Mouse (Mus musculus) heart, postnatal 25 days (tissue): ENCODE measurements around the gene Gm45783. TPM values are rescaled to one million over a fixed set of nuclear protein-coding genes. Genes with fewer than 3 reads are reported as not detected.
"Not testable (repeated sequence)": the region's sequence is repeated elsewhere in the genome, so short reads cannot be mapped to it uniquely, and the experiment has no call there.

Source experiments
- DNase-seq: peaks from one replicate; pipeline ENCODE4 v3.0.0; 2022; ENCODE audit warnings: low spot score
- intact Hi-C: fragments of 180-260 bp; cut with DNase I; formaldehyde crosslinking; loops from one replicate; pipeline ENCODE4 v1.15.1; 2025
- microRNA-seq: library from miRNA; unstranded; fragments of <30 nt; microRNA quantifications from one replicate; pipeline ENCODE4 v1.2.0, GENCODE M21; 2022
- total RNA-seq, 2 experiments: library from RNA; stranded (reverse); gene quantifications; 2 replicates each; pipeline ENCODE4 v1.2.3; 2021

The Gm45783 gene
- total RNA-seq = not detected

GRCm38 (mm10) chr7:7374431-7374830 is at the start of gene Gm45783:
Gene Gm45783 (minus strand): TSS chr7:7374573.
- intact Hi-C loops, DNase-seq: not testable (repeated sequence)

GRCm38 (mm10) chr7:7399603-7400002 is 25.2 kb upstream of the Gm45783 start, which contains the start of gene Vmn2r31:
Gene Vmn2r31 (minus strand): TSS chr7:7399703.
- intact Hi-C loops, DNase-seq: not testable (repeated sequence)

GRCm38 (mm10) chr7:7337509-7337908 is 36.9 kb downstream of the Gm45783 start, which contains the start of gene Vmn2r30:
Gene Vmn2r30 (minus strand): TSS chr7:7337609.
- intact Hi-C loops = not testable (repeated sequence)

GRCm38 (mm10) chr7:7295595-7295994 is 78.8 kb downstream of the Gm45783 start:
- DNase-seq = no peak
- intact Hi-C loops = loop anchor here (10.0 kb wide), 2 partner anchors 171 to 1011 kb away; partner anchors contain the start of genes Zfp667 and Zfp954

More at GRCm38 (mm10) chr7:7337509-7337908, 36.9 kb downstream of the Gm45783 start, which contains the start of gene Vmn2r30:
- DNase-seq = not testable (repeated sequence)

Small RNA genes within 50 kb of the gene (microRNA-seq; reads per million reads assigned to microRNA genes)
- 4.7 reads per million, percentile 12 among the genes with 10 or more reads in this experiment for gene Mir5620

Other genes starting within 250 kb of the Gm45783 start
- under 1 TPM; 0.18 to 0.39 TPM for gene Zfp773, start 237.8 kb downstream of the Gm45783 start, total RNA-seq
- gene Zfp418, start 203.2 kb downstream of the Gm45783 start, total RNA-seq = 1 to 10 TPM; 1.7 to 2.1 TPM
- gene Zfp772, start 164.6 kb downstream of the Gm45783 start, total RNA-seq = 1 to 10 TPM; 1.7 to 2.2 TPM
- gene Vmn2r29, start 127.2 kb downstream of the Gm45783 start, total RNA-seq = under 1 TPM in 1 of 2 experiments, not detected in 1; 0.16 TPM
- 1 to 10 TPM in 1 of 2 experiments, under 1 TPM in 1; 0.78 to 2.3 TPM for gene Gm45844, start 96.3 kb downstream of the Gm45783 start, total RNA-seq
- gene Clcn4, start 73.7 kb downstream of the Gm45783 start, total RNA-seq = 10 to 100 TPM; 51.0 to 58.5 TPM
- gene Vmn2r30, start 37.0 kb downstream of the Gm45783 start, total RNA-seq = not detected
- gene Vmn2r31, start 25.1 kb upstream of the Gm45783 start, total RNA-seq = not detected
- gene Vmn2r32, start 105.4 kb upstream of the Gm45783 start, total RNA-seq = not detected
- gene Vmn2r33, start 192.2 kb upstream of the Gm45783 start, total RNA-seq = not detected